Mouse (Mus musculus) T-helper 17 cell (primary cell): Measurements from ENCODE around the gene Naxe.

Source experiments
- in situ Hi-C, 2 experiments: fragments of 300-600 bp; cut with MboI, MseI; formaldehyde crosslinking; loops; 1 replicate in 1 of 2; 2 replicates in 1 of 2; pipeline ENCODE4 v1.15.1; 2025; ENCODE audit warnings: high pct_unique_total_duplicates in 2 of 2

The Naxe gene

DNA sequence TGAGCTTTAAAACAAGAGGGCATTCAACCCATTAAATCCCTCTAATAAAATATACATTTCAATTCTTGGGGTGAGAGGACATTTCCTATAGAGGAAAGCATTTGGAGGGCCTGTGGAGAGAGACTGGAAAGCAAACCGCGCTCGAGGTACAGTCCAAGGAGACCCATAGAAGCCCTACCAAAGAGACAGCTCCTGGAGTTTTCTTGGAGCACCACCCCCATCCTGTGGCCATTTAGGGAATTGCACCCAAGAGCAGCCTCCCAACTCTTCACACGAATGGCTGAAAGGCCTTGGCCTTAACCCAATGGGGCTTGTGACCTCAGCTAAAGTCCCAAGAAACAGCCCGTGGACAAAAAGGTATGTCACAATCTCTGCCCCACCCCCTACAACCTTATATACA, 13.5 kb upstream of the Naxe start:
- in situ Hi-C loops = loop anchor here (5.0 kb wide), 2 partner anchors 64 to 69 kb away; partner anchors contain the start of gene Bcan (in 1 of the 2)

DNA sequence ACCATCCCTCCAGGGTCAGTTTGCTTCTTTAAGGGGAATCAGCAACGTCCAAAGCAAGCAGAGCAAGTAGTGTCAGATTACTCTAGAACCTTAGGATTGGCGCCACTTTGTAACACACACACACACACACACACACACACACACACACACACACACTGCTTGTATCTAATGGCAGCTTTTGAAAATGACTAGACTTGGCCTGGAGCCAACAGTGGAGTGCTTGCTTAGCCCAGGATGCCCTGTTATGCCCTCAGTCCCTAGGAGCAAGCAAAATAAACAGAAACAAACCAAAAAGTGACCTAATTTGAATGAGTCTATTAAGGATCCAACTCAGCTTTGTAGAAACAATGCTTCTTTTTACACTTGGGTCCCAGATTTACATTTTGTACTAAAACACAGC, 10.1 kb upstream of the Naxe start:
- in situ Hi-C loops = no loop called here

DNA sequence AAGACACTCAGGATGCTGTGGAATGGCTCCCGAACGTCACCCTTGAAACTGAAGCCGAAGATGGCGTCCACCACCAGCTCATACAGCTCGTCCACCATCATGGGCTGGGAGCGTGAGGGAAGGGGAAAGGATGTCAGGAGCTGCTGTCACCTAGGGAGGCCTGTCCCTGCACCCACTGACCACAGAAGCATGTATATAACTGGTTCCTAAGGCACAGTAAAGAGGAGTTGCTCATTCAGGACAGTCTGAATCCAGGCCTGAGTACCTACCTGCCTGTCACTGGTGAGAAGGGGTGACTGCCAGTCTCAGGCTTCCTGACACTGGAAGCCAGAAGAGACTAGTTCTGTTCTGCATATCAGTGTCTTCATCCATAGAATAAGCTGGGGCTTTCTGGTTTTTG, 1.3 kb downstream of the Naxe start:
- in situ Hi-C loops = loop anchor here in 1 of 2 experiments (5.0 kb wide), 1 partner anchor 35 kb away; no protein-coding TSS in a partner anchor

DNA sequence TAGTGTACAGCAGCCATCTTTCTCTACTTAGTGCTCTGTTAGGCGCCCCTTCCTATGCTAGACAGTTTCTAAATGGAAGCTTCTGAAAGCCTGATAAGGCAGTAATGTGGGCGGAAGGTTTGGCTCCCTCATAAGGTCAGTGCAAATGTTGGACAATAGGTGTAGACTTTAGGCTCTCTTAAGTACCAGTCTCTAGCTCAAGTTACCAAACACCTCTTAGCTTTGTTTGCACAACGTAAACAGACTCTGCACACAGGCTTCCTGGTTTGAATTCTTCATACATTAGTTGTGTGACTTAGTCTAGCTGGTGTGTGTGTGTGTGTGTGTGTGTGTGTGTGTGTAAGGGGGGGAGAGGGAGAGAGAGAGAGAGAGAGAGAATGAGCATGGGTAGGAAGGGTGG, 8.8 kb downstream of the Naxe start:
- in situ Hi-C loops = no loop called here

DNA sequence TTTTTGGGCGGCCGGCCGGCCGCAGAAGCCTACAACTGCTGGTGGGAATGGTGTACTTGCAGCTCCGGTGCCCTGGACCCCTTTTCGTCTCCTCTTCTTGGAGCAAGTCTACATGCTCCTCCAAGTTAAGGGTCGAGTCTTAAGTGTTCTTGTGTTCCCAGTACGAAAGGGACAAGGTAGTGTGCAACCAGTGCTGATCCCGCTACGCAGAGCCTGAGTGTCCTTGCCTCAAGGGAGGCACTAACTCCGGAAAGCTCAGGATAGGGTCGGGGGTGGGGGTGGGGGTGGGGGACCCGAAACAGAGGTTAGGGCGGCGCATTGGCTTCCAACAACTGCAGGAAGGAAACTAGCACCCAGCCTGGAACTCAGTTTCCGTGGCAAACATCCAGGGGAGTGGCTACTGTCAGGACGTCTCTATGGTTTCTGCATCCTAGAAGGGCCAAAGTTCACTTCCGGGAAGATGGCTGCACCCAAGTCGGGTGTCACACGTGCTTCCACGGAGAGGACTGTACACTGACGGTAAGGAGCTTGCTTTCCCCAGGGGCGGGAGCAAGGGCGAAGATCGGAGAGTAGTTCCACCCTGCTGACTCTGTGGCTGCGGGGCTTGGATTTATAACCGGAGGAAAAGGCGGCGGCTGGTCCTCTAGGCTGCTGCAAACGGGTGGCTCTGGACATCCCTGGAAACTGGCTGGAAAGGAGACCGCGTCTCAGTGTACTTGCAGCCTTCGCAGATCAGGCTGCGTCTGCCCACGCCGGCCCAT, 15.5 kb downstream of the Naxe start, which contains the start of gene Gpatch4:
Gpatch4 (plus strand) TSS at position 448 of the 761 bp plus-strand sequence.
- in situ Hi-C loops = no loop called here

DNA sequence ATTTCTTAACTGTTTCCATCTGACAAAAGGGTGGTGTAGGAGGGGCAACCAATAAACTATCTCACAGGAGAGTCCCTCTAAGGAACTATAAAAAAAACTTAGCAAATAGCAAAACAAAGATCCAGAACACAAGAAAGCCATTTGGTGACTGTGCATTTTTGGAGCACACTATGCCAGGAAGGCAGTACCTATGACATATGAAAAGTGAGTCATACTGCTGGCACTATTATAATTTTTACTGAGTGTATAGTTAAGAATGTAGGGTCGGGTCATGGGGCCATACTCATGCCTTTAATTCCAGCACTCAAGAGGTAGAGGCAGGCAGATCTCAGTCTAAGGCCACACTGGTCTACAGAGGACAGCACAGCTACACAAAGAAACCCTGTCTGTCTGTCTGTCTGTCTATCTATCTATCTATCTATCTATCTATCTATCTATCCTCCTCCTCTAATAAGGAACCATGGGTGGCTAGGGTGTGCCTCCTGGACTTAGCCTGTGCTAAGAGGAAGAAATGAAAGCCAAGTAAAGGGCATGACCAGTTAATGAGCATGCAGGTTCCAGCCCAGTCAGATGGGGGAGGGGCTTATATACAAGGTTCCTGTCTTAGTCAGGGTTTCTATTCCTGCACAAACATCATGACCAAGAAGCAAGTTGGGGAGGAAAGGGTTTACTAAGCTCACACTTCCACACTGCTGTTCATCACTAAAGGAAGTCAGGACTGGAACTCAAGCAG, 22.6 kb downstream of the Naxe start:
- in situ Hi-C loops = no loop called here

DNA sequence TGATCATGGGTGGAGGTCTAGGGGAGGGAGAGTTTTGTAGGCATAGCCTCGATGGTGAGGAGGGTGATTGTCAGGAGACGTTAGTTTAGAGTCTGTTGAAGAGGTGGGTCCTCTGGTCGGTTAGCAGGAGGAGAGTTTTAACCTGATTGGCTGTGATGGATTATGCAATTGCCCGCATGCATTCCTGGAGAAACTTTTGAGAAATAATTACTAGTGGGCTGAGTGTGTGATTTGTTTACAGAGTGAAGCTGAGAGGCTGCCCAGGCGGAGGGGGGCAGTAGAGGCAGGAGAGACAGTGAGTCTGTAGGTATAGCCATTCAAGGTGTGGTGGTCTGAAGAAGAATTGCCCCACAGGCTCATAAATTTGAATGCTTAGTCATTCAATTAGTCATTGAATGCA, 24.8 kb downstream of the Naxe start:
- in situ Hi-C loops = no loop called here

DNA sequence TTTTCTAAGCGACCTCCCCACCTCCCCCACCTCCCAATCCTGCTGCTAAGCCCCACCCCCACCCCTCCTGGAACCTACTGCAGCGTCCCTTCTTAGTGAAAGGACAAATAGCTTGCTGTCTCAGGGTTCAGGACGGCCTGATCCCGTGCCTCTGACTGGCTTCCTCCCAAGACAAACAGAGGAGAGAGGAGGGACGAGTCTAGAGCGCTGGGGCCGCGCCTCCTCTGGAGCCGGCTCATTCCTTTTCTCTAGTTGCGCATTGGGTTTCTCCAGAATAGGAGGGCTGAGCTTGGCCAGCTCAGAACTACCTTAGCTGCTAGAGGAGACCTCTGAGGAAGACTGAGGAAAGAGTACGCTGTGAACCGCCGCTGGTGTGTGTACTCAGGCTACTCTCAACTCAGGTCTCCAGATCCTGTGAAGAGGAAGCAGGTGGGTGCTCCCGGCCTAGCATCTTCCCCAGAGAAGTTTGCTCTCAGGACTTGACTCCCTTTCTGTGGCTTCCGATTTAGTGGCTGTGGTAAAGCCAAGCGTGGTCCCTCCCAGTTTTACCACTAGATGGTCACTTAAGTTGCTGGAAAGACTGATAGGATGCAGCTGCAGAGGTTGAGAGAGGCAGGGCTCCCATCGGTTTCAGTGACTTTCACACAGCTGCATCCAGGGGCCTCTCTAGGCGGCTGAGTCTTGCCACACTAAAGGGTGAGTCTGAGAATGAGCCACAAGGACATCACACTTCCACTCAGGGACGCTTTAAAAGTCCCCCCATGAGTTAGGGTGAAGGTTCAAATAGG, 27.5 kb downstream of the Naxe start:
- in situ Hi-C loops = no loop called here

DNA sequence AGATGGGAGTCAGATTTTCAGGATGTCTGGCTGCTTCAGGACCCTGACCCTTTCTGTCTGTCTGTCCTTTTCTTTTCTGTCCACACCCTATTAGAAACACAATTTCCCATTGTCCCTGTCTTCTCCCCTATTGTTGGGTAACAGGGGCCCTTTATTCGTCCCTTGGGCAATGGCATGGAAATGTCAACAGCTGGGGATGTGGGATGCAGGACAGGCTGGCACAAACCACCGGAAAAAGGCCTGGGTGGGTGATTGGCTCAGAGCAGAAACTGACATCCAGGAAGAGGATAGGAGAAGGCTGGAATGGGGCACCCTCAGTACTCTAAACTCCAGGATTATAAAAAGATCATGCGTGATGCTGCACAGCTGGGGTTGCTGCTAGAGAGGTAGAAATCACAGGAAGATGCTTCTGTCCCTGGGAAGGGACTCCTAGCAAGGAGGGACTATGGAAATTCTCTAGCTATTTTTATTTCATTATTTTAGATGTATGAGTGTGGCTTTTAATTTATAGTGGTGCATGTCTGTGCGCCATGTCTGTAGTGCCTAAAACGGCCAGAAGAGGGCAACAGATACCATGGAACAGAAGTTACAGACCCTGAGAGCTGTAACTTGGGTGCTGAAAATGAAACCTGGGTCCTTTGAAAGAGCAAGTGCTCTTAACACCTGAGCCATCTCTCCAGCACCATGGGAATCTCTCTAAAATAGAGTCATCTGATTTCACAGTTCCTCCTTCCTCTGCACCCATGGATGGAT, 30.7 kb downstream of the Naxe start, which contains the start of gene Hapln2:
Hapln2 (minus strand) TSS at position 150 of the 753 bp plus-strand sequence.
- in situ Hi-C loops = no loop called here

DNA sequence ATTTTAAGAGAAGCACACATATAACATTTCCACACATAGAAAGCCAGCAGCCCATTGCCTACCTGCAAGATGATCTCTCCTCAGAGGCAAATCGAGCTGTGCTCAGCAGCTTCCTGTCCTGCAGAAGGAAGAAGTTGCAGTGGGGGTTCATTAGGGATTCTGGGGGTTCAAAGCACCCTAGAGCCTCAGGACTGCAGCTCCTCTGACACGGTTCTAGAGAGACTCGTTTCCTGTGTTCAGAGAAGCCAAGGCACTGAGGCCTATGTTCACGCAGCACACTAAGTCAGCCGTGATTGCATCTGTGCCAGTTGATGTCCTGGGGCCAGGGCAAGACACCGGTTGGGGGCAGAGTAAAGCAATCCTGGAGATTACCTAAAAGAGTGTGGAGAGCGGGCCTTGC, 31.5 kb downstream of the Naxe start:
- in situ Hi-C loops = no loop called here

DNA sequence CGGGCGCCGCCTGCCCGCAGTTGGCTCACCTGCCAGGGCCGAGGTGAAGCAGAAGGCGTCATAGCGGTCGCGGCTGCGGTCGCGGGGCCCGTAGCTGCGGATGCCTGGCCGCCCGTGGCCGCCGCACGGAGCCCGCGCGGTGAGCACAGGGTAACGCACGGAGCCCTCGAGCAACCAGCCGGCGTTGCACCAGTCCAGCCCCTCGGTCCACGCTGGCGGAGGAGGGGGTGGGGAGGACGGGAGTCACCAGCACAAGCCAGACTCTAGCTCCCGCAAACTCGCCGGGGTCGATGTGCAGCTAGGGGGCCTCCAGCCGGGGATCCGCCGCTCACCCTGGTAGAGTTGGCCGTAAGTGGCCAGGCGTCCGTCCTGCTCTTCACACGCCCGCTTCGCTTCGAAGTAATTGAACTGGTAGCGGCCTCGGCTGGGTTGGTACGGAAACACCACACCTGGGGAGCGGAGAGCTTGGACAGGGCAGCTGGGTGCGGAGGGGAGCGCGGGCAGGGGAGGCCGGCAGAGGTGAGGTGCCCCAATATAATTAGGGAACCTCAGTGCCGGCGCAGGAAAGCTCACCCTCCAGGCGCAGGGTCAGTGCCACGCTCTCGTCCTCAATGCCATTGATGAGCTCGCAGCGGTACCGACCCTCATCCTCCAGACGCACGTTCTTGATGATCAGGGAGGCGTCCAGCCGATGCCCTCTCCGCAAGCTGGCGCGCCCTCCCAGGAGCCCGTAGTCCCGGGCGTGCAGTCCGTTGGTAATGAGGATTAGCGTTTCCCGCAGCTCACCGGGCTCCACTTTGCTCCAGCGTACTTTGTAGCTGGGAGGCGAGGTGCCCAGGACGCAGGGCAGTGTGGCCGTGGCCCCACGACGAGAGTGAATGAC, 34.9 kb downstream of the Naxe start:
- in situ Hi-C loops = loop anchor here in 1 of 2 experiments (5.0 kb wide), 1 partner anchor 34 kb away; the partner anchor contains the start of gene Naxe

DNA sequence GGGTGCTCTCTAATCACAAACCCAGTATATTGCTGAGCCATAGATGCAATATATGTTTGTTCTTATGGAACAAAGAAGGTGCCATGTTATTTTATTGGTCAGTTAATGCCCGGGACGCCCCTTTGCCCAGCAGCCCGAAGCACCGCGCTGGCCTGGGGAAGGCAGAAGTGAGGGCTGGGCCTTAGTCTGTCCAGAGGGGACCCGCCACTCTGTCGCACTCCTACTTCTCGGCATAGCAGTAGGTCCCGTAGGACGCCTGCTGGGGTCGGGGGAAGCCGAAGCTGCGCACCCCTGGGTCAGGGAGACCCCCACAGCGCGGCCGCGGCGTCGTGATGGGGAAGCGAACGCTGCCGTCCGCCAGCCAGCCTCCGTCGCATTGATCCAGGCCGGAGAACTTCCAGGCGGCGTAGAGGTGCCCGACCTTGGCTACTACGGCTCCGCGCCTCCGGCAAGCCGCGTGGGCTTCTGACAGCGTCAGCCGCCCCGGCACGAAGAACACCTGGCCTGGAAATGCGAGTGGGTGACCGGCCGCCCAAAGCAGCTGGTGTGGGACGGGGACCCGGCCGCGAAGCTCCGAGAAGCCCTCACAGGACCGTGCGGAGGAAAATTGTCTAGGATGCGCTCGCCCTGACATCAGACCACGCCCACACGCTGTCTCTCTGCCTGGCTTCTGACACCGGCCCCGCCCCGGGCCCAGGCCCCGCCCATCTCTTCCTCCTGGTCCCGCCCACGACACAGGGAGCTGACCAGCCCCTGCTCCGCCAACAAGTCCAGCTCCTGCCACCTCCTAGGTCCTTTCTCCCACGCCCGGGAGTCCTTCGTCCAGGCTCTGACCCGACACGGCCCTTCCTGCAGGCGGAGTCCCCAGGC, 35.7 kb downstream of the Naxe start:
- in situ Hi-C loops = loop anchor here in 1 of 2 experiments (5.0 kb wide), 1 partner anchor 35 kb away; the partner anchor contains the start of gene Naxe

DNA sequence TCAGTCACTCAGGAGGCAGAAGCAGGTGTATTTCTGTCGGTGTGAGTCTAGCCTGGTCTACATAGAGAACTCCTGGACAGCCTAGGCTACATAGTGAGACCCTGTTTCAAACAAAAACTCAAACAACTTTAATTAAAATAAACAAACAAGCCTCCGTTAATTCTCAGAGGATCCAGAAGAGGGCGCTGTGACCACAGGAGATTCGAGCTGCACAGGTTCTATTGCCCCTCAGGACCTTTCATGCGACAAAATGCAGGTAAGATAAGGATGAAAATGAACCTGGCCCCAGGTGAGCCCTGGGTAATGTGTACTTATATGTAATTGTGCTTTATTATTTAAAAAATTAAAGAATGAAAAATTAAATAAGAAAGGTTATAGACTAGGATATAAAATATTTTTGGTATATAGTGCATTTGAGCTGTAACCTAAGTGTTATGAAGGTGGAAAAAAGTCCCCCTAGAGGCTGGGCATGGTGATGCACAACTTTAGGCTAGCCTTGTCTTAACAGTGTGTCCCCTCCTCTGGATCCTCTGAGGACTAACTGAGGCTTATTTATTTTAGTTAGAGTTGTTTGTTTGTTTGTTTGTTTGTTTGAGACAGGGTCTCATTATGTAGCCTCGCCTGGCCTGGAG, 47.5 kb downstream of the Naxe start:
- in situ Hi-C loops = no loop called here
